Mouse (Mus musculus) midbrain, postnatal 0 days (tissue): ENCODE measurements around the gene Ptprq. TPM values are rescaled to one million over a fixed set of nuclear protein-coding genes. Genes with fewer than 3 reads are reported as not detected.

Experiments used
- ATAC-seq: fragments of 200-750 bp; cut with Nextera tagmentation; 2 replicates; pipeline ENCODE4 v1.8.0; 2017; ENCODE audit warnings: moderate number of reproducible peaks, mild to moderate bottlenecking, moderate TSS enrichment, moderate library complexity; ENCODE audit not compliant: low FRiP score
- DNase-seq: peaks from one replicate; pipeline ENCODE4 v3.0.0-alpha.2; 2015; ENCODE audit warnings: low spot score
- H3K27ac ChIP-seq: fragments of 300-500 bp; sonication (generic); 2 replicates; pipeline ENCODE4 v1.5.1; 2014; ENCODE audit warnings: low read depth, mild to moderate bottlenecking, low read length, mixed read lengths
- H3K27me3 ChIP-seq: fragments of 300-500 bp; sonication (generic); 2 replicates; pipeline ENCODE4 v1.6.1; 2014; ENCODE audit warnings: low read length, control low read depth, mixed read lengths; ENCODE audit not compliant: insufficient read depth
- H3K36me3 ChIP-seq: fragments of 300-500 bp; sonication (generic); 2 replicates; pipeline ENCODE4 v1.6.1; 2014; ENCODE audit warnings: low read length, control low read depth, mixed read lengths; ENCODE audit not compliant: insufficient read depth
- H3K4me1 ChIP-seq: fragments of 300-500 bp; sonication (generic); 2 replicates; pipeline ENCODE4 v1.6.1; 2014; ENCODE audit warnings: mild to moderate bottlenecking, control low read depth, antibody characterized with exemption, low read length, mixed read lengths; ENCODE audit not compliant: insufficient read depth
- H3K4me2 ChIP-seq: fragments of 300-500 bp; sonication (generic); 2 replicates; pipeline ENCODE4 v1.6.1; 2014; ENCODE audit warnings: low read depth, mild to moderate bottlenecking, low read length, mixed read lengths; ENCODE audit not compliant: poor library complexity, severe bottlenecking
- H3K4me3 ChIP-seq: fragments of 300-500 bp; sonication (generic); 2 replicates; pipeline ENCODE4 v1.5.1; 2014; ENCODE audit warnings: low read depth, mild to moderate bottlenecking, low read length, moderate library complexity
- H3K9ac ChIP-seq: fragments of 300-500 bp; sonication (generic); replicated peaks from 2 replicates; pipeline ENCODE4 v1.6.1; 2014; ENCODE audit warnings: mild to moderate bottlenecking, low read length, moderate library complexity, mixed read lengths; ENCODE audit not compliant: poor library complexity, severe bottlenecking
- H3K9me3 ChIP-seq: fragments of 300-500 bp; sonication (generic); 2 replicates; pipeline ENCODE4 v1.6.1; 2016; ENCODE audit warnings: low read length, control low read depth
- CTCF ChIP-seq: IDR thresholded peaks from 2 replicates; pipeline ENCODE4 v1.5.1; 2016; ENCODE audit warnings: antibody characterized with exemption, mild to moderate bottlenecking
- WGBS: fragments of 180-500 bp; shearing (Covaris S2); extraction: QIAGEN DNeasy Blood & Tissue Kit; methylation state at CpG from one replicate; pipeline ENCODE4 v1.1.7; 2014; 5-methylcytosine and 5-hydroxymethylcytosine counted together
- polyA plus RNA-seq: library from polyadenylated mRNA; unstranded; fragments of >200 nt; fragmentation: Nextera tagmentation; extraction: Ambion mirVana; gene quantifications from 2 replicates; pipeline ENCODE4 v1.2.1, GENCODE M21; 2015
- total RNA-seq: library from RNA; depleted of rRNA; stranded (reverse); fragments of >200 nt; gene quantifications from 2 replicates; pipeline ENCODE4 v1.2.3, GENCODE M21; 2014

Gene Ptprq
- total and polyA plus RNA-seq, 2 experiments from 2014 or later = 0.09 to 0.38 TPM

DNA sequence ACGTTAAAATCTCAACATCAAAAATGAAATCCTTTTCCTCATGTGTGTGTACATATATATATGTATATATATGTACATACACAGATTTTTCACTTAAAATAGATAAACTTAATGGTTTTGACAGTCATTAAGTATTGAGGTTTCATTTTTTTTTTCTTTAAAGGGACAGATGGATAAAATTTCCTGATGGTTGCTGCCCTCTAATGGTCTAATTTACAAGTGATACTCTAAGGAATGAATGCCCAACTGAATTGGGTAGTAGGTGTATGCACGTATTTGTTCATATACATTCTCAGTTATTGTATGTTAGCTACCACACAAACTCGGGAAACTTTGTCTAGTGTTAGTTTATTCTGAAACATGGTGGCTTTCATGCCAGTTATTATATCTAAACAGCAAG is 15.4 kb downstream of the Ptprq start:
- DNase-seq = peak; percentile 62
- no peaks in the 10 kb centered on the region for H3K36me3 ChIP-seq
- H3K4me3 ChIP-seq = no peak overlapping the region
- no peak overlapping the region for H3K9ac ChIP-seq
- H3K27me3 ChIP-seq = no peaks in the 10 kb centered on the region
- ATAC-seq = no peak
- 38% methylated on average over 3 of the region's 3 CpGs for WGBS
- peak; percentile 75 for TF ChIP-seq CTCF
- H3K4me1 ChIP-seq = no peaks in the 10 kb centered on the region
- H3K4me2 ChIP-seq = no peak overlapping the region
- H3K9me3 ChIP-seq = no peaks in the 10 kb centered on the region
- H3K27ac ChIP-seq = no peak overlapping the region

DNA sequence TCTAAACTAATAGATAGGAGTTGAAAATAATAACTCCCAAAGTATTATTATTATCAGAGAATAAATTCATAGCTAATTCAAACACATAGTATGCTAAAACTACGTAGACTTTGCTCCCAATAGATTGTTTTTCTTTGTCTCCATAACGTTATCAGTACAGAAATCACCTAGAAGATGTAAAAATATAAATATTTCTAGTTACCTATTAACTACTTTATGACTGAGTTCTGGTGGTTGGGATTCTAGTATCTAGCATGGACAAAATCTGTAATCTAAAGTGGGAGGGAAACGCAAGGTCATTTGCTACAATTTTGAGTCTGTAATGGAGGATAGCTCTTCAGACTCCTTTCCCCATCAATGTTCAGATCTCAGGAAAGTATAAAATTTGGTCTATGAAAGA is 18.9 kb downstream of the Ptprq start:
- no peak for DNase-seq
- Histone ChIP-seq H3K9me3 (no peaks in the 10 kb centered on the region), H3K9ac (no peak overlapping the region), H3K27me3 (no peaks in the 10 kb centered on the region), H3K4me2 (no peak overlapping the region), H3K36me3 (no peaks in the 10 kb centered on the region), H3K27ac (no peak overlapping the region), H3K4me3 (no peak overlapping the region), H3K4me1 (no peaks in the 10 kb centered on the region)
- WGBS = 88% methylated on average over 3 of the region's 3 CpGs
- ATAC-seq = no peak
- no peak for TF ChIP-seq CTCF

DNA sequence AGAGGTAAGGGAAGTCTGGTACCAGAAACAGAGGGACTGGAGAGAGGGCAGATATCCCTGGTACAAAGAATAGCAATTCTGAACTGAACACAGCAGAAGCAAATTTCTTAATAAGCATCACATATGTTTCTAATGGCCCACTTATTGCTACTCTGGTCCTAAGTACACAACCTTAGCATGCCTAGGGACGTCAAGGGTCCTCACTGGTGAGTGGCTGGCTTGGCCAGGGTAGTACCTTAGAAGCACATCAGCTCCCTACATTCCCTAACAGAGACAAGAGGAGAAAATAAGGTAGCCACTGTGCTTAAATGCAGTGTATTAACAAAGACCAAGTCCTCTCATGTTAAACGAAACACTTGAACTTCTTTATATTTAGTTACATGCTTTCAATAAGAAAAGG is 21.1 kb downstream of the Ptprq start:
- 83% methylated on average over 2 of the region's 2 CpGs for WGBS
- ATAC-seq (no peak), DNase-seq (no peak)
- H3K9ac ChIP-seq = no peak overlapping the region
- H3K9me3 ChIP-seq = no peaks in the 10 kb centered on the region
- H3K36me3 ChIP-seq = no peaks in the 10 kb centered on the region
- no peak overlapping the region for H3K4me3 ChIP-seq
- no peaks in the 10 kb centered on the region for H3K4me1 ChIP-seq
- TF ChIP-seq CTCF = no peak
- no peak overlapping the region for H3K27ac ChIP-seq
- no peak overlapping the region for H3K4me2 ChIP-seq
- H3K27me3 ChIP-seq = no peaks in the 10 kb centered on the region

DNA sequence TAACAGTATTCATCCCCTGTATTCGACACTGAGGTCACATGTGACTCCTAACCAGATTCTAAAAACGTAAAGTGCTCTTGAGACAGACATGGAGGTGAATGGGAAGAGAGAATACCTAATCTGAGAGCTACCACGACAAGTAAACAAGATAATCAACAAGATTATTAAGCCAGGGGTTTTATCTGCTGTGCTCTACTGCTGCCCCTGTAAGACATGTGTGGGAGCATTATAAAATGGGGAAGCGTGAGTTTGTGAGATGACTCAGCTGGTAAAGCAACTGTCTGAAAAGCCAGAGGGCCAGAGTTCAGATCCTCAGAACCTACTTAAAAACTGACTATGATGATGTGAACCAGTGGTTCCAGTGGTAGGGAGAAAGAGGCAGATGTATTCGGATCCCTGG is 22.7 kb downstream of the Ptprq start:
- Histone ChIP-seq H3K4me3 (no peak overlapping the region), H3K9ac (no peak overlapping the region), H3K27me3 (no peaks in the 10 kb centered on the region), H3K4me1 (no peaks in the 10 kb centered on the region), H3K27ac (no peak overlapping the region), H3K9me3 (no peaks in the 10 kb centered on the region), H3K36me3 (no peaks in the 10 kb centered on the region), H3K4me2 (no peak overlapping the region)
- no peak for DNase-seq
- 77% methylated on average over 5 of the region's 5 CpGs for WGBS
- TF ChIP-seq CTCF = no peak
- ATAC-seq = no peak

DNA sequence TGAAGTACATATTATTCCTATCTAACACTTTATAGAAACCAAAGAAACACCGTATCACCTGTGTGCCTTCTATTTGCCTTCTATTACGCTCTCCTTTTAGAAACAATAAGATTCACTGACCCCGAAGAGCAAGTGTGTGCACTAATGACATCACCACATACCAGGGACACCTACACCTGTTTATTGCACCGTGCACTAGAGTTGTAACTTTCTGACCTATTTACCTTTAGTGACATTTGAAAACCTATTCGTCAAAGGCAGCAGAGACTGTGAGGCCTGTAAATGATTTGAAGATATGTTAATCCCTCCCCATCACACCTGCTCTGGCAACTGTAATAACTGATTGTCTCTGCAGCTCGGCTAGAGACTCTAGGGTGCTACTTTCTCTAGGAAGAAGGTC is 32.5 kb downstream of the Ptprq start:
- Histone ChIP-seq H3K27ac (no peak overlapping the region), H3K4me1 (no peaks in the 10 kb centered on the region), H3K9ac (no peak overlapping the region), H3K9me3 (no peaks in the 10 kb centered on the region), H3K36me3 (no peaks in the 10 kb centered on the region), H3K27me3 (no peaks in the 10 kb centered on the region), H3K4me2 (no peak overlapping the region), H3K4me3 (no peak overlapping the region)
- DNase-seq (no peak), ATAC-seq (no peak)
- no peak for TF ChIP-seq CTCF
- WGBS = 84% methylated on average over 6 of the region's 6 CpGs

DNA sequence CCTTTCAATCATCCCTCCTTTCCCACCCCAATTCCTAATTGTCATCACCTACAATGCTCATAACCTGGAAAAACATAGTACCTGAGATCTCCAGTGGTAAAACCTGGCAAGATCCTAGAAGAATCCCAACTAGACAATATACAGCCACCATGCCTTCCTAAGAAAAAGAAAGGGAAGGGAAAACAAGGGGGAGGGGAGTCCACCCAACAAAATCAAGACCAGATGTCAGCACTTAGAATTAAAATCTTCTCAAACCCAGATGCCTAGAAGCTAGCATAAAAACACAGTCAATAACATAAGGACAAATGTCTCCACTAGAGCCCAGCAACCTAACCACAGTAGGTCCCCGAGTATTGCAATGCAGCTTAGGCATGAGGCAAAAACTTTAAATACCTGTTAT is 43.9 kb downstream of the Ptprq start:
- no peak for ATAC-seq
- Histone ChIP-seq H3K4me1 (no peaks in the 10 kb centered on the region), H3K27me3 (no peaks in the 10 kb centered on the region), H3K36me3 (no peaks in the 10 kb centered on the region), H3K9me3 (no peaks in the 10 kb centered on the region), H3K4me3 (no peak overlapping the region), H3K4me2 (no peak overlapping the region), H3K9ac (no peak overlapping the region), H3K27ac (no peak overlapping the region)
- TF ChIP-seq CTCF = no peak
- WGBS = 75% methylated on average over 1 of the region's 1 CpGs
- DNase-seq = no peak
